Mouse (Mus musculus) regulatory T cell (primary cell): Measurements from ENCODE around the gene Ccdc106.
"Not testable (repeated sequence)": the region's sequence is repeated elsewhere in the genome, so short reads cannot be mapped to it uniquely, and the experiment has no call there.

ENCODE experiments used
- in situ Hi-C: fragments of 300-600 bp; cut with MboI, MseI; formaldehyde crosslinking; loops from one replicate; pipeline ENCODE4 v1.15.1; 2025; ENCODE audit warnings: high pct_unique_total_duplicates

Ccdc106 gene

GRCm38 (mm10) chr7:5020000-5020681, at the start of gene Ccdc106, which contains the start of gene Zfp865:
Gene Ccdc106 (plus strand): TSS chr7:5020553.
Gene Zfp865 (plus strand): TSS chr7:5020376.
- in situ Hi-C loops = loop anchor here (5.0 kb wide), 2 partner anchors 37 to 338 kb away; no protein-coding TSS in a partner anchor

GRCm38 (mm10) chr7:4971068-4971467, 49.3 kb upstream of the Ccdc106 start, which contains the start of gene Sbk3:
Gene Sbk3 (minus strand): TSS chr7:4971168.
- in situ Hi-C loops = no loop called here

GRCm38 (mm10) chr7:4971710-4972109, 48.6 kb upstream of the Ccdc106 start:
- in situ Hi-C loops = no loop called here

- in situ Hi-C loops = no loop called here
Observed at GRCm38 (mm10) chr7:4972321-4973047, 47.9 kb upstream of the Ccdc106 start.

- in situ Hi-C loops = no loop called here
Observed at GRCm38 (mm10) chr7:4975455-4975854, 44.9 kb upstream of the Ccdc106 start.

- in situ Hi-C loops = no loop called here
Observed at GRCm38 (mm10) chr7:4976832-4977231, 43.5 kb upstream of the Ccdc106 start.

GRCm38 (mm10) chr7:4988250-4988649, 32.1 kb upstream of the Ccdc106 start:
- in situ Hi-C loops = no loop called here

GRCm38 (mm10) chr7:4993347-4993998, 26.9 kb upstream of the Ccdc106 start:
- in situ Hi-C loops = no loop called here

- in situ Hi-C loops = no loop called here
Observed at GRCm38 (mm10) chr7:4993999-4994788, 26.2 kb upstream of the Ccdc106 start.

GRCm38 (mm10) chr7:4995268-4996002, 24.9 kb upstream of the Ccdc106 start:
- in situ Hi-C loops = no loop called here

GRCm38 (mm10) chr7:4996003-4996895, 24.1 kb upstream of the Ccdc106 start, which contains the start of gene Zfp579:
Gene Zfp579 (minus strand): TSS chr7:4996158.
- in situ Hi-C loops = no loop called here

GRCm38 (mm10) chr7:4996934-4997333, 23.4 kb upstream of the Ccdc106 start:
- in situ Hi-C loops = no loop called here

- in situ Hi-C loops = no loop called here
Observed at GRCm38 (mm10) chr7:4999876-5000275, 20.5 kb upstream of the Ccdc106 start.

GRCm38 (mm10) chr7:5002876-5003275, 17.5 kb upstream of the Ccdc106 start:
- in situ Hi-C loops = not testable (repeated sequence)

- in situ Hi-C loops = no loop called here
Observed at GRCm38 (mm10) chr7:5008229-5008628, 12.1 kb upstream of the Ccdc106 start.

- in situ Hi-C loops = no loop called here
Observed at GRCm38 (mm10) chr7:5012681-5013513, 7.5 kb upstream of the Ccdc106 start.

- in situ Hi-C loops = loop anchor here (5.0 kb wide), 1 partner anchor 332 kb away; no protein-coding TSS in a partner anchor
Observed at GRCm38 (mm10) chr7:5014251-5015117, 5.9 kb upstream of the Ccdc106 start, which contains the start of the genes Zfp524 and Fiz1. Gene Zfp524 (plus strand): TSS chr7:5014415. Gene Fiz1 (minus strand): TSS chr7:5014697.
